Mouse (Mus musculus): ENCODE measurements around the gene Cacna2d2.

GRCm38 (mm10) chr9:107369270-107370105, 29.9 kb upstream of the Cacna2d2 start:
- TF ChIP-seq POLR2A (IDR thresholded peaks at IDR 0.05; ENCODE audit: insufficient read depth, low read depth, low read length) (no peak), CTCF (IDR thresholded peaks at IDR 0.05) (no peak), EP300 (IDR thresholded peaks at IDR 0.05; ENCODE audit: insufficient read depth, low read depth, low read length) (no peak)

All from heart, adult 2 months (tissue).